Mouse (Mus musculus) adipocyte (in vitro differentiated cells): Measurements from ENCODE around the gene Ccdc43.
"Not testable (repeated sequence)": the region's sequence is repeated elsewhere in the genome, so short reads cannot be mapped to it uniquely, and the experiment has no call there.

ENCODE experiments used
- DNase-seq: peaks from one replicate; pipeline ENCODE4 v3.0.0-alpha.2; 2016; ENCODE audit warnings: low spot score

Gene Ccdc43

DNA sequence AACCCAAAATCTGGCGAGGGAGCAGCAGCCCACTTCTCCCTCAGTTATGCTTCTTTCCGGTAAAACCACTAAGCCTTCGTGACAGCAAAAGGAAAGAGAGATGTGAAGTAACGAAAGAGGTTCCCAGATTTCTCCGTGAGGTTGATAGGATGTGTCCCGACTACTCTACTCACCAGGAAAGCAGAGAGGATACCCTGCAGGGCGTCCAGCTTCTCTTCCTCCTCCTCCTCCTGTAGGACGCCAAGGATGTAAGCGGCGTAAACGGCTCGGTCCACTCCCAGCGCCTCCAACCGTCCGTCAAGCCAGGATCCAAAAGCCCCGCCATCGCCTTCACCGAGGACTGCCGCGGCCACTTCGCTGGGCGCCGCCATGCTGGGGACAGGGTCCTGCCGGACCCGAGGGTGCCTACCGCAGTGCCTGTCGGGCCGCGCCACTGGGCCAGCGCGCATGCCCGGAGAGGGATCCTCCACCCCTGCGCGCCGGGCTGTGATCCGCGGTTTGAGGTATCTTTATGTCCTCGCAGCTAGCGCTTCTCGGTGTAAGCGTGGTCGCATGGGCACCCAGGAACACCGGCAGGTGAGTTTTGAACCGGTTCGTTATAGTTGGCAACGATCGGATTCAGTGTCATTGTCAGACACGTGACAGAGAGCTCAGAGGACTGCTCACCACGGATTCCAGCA, at the start of gene Ccdc43:
Gene Ccdc43 (minus strand): TSS at position 445 of the 680 bp plus-strand sequence.
- DNase-seq = peak; percentile 79

DNA sequence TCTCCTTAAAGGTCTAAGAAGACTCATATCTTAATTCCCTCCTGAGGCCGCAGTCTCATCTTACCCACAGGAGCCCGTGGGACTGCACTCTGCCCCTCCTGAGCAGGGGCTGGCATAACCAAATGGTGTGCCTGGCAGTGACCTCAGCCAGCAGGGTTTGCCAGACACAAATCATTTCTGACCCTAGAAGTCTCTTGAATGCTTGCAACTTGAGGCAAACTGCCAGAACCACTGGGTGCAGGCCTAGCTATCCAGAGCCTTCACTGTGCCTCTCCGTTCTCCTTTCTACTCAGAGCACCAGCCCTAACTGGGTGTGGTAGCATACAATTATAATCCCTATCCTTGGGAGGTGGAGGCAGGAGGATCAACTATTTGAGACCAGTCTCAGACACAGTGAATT, 47.2 kb upstream of the Ccdc43 start:
- peak; percentile 82 for DNase-seq

DNA sequence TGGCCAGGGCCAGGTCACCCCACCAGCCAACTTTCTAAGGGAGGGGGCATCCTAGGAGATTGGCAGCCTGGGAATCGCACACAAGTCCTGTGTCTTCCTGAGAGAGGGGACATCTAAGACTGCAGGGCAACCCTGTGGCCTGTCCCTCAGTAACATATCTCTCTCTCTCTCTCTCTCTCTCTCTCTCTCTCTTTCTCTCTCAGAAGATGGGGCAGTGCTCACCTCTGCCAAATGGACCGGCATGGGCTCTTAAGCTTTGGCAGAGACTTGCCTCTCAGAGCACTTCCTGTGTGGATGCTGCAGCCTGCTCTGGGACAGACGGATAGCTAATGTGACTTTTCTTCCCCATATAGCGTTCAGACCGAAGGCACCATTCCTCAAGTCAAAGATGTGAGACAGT, 45.3 kb upstream of the Ccdc43 start:
- DNase-seq = no peak

DNA sequence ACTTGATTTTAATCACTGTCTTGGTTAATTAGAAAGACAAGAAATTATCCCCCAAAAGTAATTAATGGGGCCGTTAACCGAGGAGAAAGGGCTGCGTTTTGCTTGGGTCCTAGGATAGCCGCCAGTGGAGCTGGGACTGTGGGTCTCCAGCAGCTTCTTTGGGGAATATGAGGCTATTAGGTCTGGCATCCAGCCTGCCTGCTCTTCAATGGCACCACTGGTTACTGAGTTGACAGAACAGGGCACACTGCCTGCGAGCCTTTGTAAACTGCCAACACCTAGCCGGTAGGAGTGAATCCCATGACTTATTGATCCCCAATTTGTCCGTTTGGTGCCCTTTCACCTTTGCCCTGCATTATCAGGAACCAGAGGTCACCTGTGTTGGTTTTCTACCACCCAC, 44.5 kb upstream of the Ccdc43 start:
- DNase-seq = no peak

DNA sequence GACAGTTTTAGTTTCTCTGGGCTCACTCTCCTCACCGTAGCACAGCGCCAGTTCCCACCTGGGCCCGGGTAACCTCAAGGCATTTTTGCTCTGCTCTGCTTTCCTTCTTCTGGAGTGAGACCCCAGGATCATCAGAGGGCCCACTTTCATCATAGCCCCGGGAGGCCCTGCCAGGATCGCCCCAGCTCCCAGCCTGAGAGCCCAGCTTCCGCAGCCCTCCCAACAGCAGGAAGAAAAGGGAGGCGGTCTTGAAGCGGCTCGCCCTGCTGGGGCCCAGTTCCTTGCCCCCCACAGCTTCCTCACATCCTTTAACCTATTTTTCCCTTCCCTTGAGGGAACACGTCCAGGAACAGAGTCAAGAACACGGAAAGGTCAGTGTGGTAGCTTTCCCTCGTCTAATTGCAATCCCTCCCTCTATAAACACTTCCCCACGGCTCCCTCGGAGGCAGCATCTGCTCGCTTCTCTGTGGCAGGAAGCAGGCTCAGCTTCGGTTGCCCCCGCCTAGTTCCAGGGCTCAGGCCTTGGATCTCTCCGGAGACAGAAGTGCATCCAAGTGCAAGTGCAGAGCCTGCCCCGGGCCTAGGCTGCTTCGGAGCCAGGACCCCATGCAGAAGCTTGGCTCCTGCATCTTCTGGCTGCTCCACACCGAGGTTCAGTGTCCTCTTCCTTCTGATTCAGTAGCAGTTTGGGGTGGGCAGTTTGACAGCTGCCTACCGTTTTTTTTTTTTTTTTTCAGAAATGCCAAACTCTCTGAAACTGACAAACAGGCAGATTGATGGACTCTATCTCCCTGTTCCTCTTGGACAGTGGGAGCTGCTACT, 43.8 kb upstream of the Ccdc43 start:
- DNase-seq = no peak

DNA sequence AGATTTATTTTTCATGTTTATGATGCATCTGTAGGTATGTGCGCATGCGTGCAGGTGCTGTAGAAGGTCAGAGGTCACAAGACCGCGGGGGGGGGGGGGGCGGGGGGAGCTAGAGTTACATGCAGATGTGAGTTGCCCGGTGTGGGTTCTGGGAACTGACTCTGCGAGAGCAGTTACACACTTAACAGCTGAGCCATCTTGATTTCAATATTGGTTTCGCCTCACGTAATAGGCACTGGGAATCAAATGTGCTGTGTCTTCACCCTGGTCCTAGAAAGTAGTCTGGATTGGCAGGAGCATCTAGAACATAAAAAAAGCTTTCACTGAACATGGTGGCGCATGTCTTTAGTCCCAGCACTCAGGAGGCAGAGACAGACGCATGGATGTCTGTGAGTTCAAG, 43.1 kb upstream of the Ccdc43 start:
- DNase-seq = no peak

DNA sequence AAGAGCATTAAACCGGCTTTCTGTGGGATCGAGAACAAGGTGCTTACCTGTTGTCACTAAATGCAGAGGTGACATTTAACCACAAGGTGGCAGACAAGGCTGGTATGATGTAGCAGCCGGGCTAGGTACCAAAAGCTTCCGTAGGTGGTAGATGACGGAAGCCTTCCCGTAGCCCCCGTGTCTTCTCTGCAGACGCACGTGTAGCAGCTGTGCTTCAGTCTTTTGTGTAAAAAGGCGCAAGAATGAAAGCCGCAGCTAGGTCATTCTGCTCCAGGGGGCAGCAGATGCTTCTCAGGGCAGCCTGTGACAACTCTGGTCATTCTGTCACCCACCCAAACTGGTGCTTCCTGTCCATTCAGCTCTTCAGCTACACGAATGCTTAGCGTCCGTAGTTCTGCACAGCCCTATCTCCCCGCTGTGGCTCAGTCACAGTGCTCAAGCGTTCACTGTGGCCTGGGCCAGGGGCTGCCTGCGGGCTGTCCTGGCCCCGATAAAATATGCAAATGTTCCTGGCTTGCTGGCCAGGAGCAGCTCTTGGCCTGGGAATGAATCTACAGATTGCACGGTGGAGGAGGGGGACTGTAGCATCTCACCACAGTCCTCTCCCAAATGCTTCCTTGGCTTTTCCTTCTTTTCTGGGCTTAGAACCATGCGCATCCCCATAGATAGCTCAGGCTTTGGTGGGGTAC, 41.8 kb upstream of the Ccdc43 start:
- DNase-seq = peak; percentile 37

DNA sequence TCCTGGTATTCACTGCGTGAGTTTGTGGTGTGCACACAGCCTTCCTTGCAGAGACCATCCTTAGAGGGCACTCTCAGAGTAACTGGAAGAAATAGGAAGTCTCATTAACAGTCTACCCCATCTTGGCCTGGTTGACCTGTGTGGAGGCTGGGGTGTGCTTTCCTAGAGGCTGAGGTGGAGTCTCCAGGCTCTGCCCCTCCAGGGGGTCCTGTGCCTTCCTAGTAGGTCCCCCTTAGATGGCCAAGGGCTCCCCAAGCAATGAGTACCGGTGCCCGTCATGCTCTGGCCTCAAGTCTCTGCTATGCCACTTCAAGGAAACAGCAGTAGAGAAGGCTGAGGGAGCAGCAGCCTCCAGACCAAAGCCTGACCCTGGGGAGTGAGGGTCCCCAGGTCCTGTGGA, 40.5 kb upstream of the Ccdc43 start:
- no peak for DNase-seq

DNA sequence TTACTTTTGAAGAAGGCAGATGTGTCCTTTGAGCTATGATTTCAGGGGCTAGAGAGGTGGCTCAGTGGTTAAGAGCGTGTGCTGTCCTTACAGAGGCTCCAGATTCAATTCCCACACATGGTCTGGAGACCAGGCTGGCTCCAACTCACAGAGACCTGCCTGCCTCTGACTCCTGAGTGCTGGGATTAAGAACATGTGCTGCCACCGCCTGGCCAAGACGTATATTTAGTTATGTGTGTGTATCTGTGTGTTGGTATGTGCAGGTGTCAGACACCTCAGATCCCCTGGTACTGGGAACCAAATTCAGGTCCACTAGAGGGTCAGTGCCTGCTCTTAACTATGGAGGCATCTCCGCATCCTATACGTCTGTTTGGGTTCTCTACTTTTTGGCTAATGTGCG, 37.4 kb upstream of the Ccdc43 start:
- no peak for DNase-seq

DNA sequence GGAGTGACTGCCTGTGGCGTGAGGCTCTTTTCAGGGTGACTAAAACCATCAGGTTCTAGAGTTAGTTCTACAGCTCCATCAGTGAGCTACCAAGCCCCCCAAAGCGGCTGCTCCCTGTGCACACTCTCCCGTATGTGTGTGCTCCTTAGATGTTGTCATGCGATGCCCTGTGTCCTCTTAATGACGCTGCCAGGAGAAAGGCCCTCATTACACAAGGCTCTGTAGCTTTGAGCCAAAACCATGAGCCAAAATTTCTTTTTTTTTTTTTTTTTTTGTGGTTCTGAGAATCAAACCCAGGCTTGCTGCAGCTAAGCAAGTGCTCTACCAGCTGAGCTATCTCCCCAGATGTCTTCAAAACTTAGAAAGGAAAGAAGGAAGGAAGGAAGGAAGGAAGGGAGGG, 35.6 kb upstream of the Ccdc43 start:
- DNase-seq = peak; percentile 83

DNA sequence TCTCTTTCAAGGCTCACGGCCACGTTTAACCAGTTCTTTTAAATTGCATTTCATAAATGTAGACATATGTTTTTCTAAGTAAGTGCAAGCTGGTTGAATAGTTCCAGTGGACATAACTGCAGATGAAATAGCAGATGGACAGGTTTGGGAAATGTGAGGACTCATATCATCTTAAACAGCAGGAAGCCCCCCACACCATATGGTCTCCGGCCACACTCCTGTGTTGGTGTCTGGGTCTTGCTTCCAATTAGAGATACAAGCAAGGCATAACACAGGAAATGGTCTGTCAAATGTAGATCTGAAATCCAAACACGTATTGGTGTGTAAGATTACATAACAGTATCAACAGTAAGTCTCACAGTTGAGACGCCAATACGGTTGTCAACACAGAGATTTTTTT, 33.8 kb upstream of the Ccdc43 start:
- no peak for DNase-seq

DNA sequence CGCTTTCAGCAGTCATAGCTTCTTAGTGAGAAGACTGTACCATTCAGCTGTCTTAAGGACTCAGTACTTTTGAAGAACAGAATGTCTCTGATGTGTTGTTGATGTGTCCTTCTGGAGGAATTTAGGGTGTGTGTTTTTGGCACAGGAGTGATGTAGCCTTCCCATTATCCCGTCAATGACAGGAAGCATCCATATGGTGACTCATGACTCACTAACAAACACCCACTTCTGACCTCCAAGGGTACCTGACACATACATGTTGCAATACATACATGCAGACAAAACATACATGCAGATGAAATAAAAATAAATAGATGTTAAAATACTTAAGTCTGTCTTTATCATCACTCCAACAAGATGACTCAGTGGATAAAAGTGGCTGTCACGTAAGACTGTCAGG, 32.3 kb upstream of the Ccdc43 start:
- DNase-seq = no peak

DNA sequence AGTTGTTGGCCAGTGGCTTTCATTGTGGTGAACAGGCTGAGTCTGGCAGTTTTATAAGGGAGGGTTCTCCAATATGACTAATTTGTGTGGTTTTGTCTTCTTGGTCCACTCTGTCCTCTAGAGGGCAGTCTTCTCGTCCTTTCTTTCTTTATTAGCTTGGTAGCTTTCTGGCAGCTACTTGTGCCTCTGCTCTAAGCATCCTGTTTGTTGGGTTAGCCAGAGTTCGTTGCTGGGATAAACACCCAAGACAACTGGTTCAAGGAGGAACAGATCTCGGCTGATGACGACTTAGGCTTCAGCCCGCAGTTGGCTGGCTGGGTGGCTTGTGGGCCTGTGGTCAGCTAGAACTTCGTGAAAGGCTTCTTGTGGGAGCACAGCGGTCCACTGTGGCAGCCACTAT, 31.0 kb upstream of the Ccdc43 start:
- DNase-seq = peak; percentile 89

DNA sequence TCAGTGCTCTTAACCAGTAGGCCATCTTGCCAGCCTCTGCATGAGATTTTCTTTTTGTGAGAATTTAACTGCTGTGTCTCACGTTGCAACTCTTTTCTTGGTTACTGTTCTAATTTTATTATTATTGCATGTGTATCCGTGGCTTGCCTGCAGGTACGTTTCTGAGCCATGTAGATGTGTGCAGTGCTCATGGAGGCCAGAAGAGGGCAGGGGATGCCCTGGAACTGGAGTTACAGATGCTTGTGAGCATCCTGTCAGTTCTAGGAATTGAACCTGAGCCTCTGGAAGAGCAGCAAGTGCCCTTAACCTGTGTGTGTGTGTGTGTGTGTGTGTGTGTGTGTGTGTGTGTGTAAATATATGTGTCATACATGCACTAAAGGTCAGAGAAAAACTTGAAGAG, 28.0 kb upstream of the Ccdc43 start:
- DNase-seq = no peak

DNA sequence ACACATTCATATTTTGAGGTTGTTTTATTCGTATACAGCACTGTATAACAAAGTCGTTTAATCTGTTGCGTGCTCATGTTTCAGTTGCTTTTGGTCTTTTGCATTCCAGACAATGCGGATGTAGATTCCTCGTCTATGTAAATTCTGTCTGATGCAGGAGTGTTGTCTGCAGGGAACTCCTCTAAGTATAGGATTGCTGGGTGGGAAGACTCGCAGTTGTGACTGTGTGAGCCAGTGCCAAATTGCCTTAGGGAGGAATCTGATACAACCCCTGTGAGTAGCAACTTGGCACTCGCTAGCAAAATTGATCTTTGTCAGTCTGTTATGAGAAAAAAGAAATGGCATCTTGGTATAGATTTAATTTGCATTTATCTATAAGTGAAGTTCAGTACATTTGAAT, 18.6 kb upstream of the Ccdc43 start:
- no peak for DNase-seq

DNA sequence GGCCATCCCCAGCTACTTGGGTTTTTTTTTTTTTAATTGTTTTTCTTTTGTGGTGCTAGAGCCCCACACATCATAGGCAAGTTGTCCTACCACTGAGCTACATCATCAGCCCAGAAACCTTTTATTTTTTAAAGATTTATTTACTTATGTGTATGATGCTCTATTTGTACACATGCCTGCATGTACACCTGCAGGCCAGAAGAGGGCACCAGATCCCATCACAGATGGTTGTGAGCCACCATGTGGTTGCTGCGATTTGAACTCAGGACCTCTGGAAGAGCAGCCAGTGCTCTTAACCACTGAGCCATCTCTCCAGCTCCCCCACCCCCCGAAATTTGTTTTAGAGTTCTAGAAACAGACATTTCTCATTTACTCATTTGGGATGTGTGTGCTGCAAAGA, 17.0 kb upstream of the Ccdc43 start:
- not testable (repeated sequence) for DNase-seq

DNA sequence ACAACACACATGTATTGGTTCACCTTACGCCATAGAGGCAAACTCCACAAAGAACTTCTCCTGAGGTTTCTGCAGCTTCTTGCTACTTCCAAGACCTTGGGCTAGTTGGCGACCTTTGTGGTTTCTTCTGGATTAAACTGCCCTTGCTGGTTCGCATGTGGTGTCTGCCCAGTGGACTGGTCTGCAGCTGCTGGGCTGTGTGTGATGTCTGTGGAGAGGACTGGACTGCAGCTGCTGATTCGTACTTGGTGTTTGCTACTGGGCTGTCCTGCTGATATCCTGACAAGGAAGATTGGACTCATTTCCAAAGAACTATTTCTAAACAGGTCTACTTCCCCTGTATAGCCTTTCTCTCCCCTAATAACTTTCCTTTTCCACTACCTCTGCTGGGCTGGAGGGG, 14.8 kb upstream of the Ccdc43 start:
- DNase-seq = no peak

DNA sequence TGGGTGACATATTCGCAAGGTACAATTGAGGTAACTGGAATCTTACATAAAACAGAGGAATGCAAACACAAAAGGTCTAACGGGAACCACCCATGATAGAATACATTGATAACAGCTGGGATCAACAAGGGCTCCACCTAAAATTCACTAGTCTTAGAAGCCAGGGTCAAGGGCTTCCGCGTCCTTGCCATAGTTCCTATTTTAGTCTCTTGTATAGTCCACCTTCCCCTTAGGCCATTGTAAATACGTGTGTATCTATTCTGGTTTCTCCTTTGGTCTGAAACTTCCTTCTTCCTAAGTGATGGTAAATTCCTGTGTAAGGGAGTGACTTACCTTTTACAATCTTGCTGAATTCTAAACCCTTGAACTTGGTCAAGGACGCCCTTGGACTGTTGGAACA, 4.6 kb upstream of the Ccdc43 start:
- DNase-seq = not testable (repeated sequence)

DNA sequence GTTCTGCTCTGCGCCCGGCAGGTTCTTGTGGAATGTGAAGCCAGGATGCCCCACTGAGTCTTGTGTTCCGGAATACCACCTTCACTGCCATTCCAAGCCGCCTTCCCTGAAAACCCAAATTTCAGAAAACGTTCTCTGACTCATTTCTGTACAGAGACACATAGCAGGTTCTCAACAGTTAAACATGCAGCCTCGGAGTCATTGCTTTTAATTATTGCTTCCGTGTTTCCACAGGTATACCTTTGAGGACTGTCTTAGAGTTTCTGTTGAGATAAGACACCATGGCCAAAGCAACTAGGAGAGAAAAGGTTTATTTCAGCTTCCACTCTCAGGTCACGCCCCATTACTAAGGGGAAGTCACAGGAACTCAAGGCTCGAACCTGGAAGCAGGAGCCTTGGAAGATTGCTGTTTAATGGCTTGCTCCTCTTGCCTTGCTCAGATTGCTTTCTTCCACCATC, 465 bp upstream of the Ccdc43 start:
- DNase-seq = no peak

DNA sequence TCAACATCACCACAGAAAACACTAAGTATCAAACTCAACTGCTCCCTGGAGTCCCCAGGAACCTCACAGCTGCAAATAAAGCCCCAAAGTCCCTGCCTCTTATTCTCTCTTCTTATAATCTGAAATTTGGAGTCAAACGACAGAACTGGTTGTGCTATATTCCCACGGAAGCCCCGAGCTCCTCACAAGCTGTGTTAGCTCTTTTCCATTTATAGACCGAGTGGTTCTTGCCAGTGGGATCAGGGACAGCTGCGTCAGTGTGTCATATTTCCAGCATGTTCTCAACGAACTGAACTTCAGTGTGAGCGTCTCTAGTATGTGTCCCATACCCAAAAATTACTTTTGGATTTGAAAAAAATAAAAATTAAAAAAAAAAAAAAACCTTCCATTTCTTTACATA, 2.3 kb downstream of the Ccdc43 start:
- no peak for DNase-seq

DNA sequence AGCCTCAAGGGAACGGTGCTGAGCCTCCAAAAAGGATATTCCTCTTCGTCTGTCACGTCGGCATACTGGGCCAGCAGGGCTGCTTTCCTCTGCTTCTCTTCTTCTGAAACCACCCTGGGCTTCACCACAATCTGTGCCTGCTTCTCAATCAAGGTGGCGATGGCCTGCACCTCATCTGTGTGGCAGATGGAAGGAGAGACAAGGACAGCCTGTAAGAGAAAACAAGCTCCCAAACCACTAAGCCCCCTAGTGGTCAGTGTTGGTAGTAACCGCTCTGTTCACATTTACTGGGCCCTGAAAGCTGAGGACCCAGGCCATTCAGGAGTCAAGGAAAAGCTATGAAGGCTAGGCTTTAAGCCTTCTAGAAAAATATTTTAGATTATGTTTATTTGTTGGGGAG, 7.4 kb downstream of the Ccdc43 start:
- peak; percentile 76 for DNase-seq

DNA sequence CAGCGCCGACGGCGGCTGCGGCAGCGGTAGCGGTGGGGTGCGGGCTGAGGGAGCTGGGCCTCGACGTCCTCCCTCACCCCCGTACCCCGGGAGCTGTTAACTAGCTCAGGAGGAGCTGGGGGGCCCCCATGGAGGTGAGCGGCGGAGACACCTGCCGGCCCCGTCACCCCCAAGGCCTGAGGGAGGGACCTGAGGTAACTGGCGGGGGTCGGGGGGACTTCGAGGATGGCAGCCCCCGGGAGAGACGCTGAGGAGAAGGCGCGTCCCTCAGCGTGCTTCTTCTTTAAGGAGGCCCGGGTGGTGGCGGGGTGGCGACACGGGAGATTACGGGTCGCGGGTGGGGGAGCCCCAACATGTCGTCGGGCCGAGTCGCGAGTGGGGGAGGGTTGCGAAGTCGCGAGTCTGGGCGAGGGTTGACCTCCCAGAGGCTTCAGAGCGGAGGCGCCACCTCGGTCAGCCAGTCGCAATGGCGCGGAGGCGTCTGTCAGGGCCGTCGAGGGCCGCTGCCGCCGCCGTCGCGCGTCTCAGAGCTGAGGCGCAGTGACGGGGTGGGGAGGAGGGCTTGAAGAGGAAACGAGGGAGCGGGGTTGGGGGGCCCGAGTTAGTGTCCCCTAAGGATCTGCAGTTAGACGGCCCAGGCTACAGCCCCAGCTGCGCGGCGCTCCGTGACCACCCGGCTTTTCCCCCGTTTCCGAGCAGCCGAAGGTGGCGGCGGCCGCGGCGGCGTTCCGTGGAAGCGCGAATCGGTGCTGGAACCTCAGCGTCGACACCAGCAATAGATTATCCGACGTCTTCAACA, 31.7 kb downstream of the Ccdc43 start:
- no peak for DNase-seq
